Mouse (Mus musculus) forebrain, postnatal 0 days (tissue): ENCODE measurements around the gene Cdcp1. TPM values are rescaled to one million over a fixed set of nuclear protein-coding genes. Genes with fewer than 3 reads are reported as not detected.

Source experiments
- ATAC-seq: fragments of 200-750 bp; cut with Nextera tagmentation; 2 replicates; pipeline ENCODE4 v1.8.0; 2017; ENCODE audit warnings: mild to moderate bottlenecking, moderate library complexity
- DNase-seq: peaks from one replicate; pipeline ENCODE4 v3.0.0-alpha.2; 2015
- H3K27ac ChIP-seq: fragments of 300-500 bp; sonication (generic); 2 replicates; pipeline ENCODE4 v1.5.1; 2014; ENCODE audit warnings: low read depth, mild to moderate bottlenecking, antibody characterized with exemption, low read length, moderate library complexity, mixed read lengths
- H3K27me3 ChIP-seq: fragments of 300-500 bp; sonication (generic); 2 replicates; pipeline ENCODE4 v1.6.1; 2014; ENCODE audit warnings: mild to moderate bottlenecking, low read length, mixed read lengths; ENCODE audit not compliant: insufficient read depth
- H3K36me3 ChIP-seq: fragments of 300-500 bp; sonication (generic); 2 replicates; pipeline ENCODE4 v1.6.1; 2014; ENCODE audit warnings: mild to moderate bottlenecking, moderate library complexity; ENCODE audit not compliant: insufficient read depth
- H3K4me1 ChIP-seq: fragments of 300-500 bp; sonication (generic); 2 replicates; pipeline ENCODE4 v1.6.1; 2014; ENCODE audit warnings: antibody characterized with exemption; ENCODE audit not compliant: insufficient read depth
- H3K4me2 ChIP-seq: fragments of 300-500 bp; sonication (generic); 2 replicates; pipeline ENCODE4 v1.6.1; 2014; ENCODE audit warnings: low read depth, mild to moderate bottlenecking, moderate library complexity
- H3K4me3 ChIP-seq: fragments of 300-500 bp; sonication (generic); 2 replicates; pipeline ENCODE4 v1.5.1; 2014; ENCODE audit warnings: low read depth, low read length, mixed read lengths
- H3K9ac ChIP-seq: fragments of 300-500 bp; sonication (generic); 2 replicates; pipeline ENCODE4 v1.6.1; 2014; ENCODE audit warnings: mild to moderate bottlenecking
- H3K9me3 ChIP-seq: fragments of 300-500 bp; sonication (generic); 2 replicates; pipeline ENCODE4 v1.6.1; 2016; ENCODE audit warnings: low read length
- CTCF ChIP-seq: sonication (generic); IDR thresholded peaks from 2 replicates; pipeline ENCODE4 v1.5.1; 2016; ENCODE audit warnings: antibody characterized with exemption, control low read depth, low read depth
- WGBS: fragments of 180-500 bp; shearing (Covaris S2); extraction: QIAGEN DNeasy Blood & Tissue Kit; methylation state at CpG from one replicate; pipeline ENCODE4 v1.1.7; 2014; 5-methylcytosine and 5-hydroxymethylcytosine counted together
- polyA plus RNA-seq: library from polyadenylated mRNA; unstranded; fragments of >200 nt; fragmentation: Nextera tagmentation; extraction: Ambion mirVana; gene quantifications from 2 replicates; pipeline ENCODE4 v1.2.1, GENCODE M21; 2015
- total RNA-seq: library from RNA; depleted of rRNA; stranded (reverse); fragments of >200 nt; gene quantifications from 2 replicates; pipeline ENCODE4 v1.2.3, GENCODE M21; 2014

Cdcp1 gene
- total and polyA plus RNA-seq, 2 experiments from 2014 or later = 0.16 to 0.48 TPM

- no peak for DNase-seq
- no peaks in the 10 kb centered on the region for H3K9me3 ChIP-seq
- no peaks in the 10 kb centered on the region for H3K4me1 ChIP-seq
- no peak overlapping the region for H3K4me2 ChIP-seq
- TF ChIP-seq CTCF = no peak
- 0 out of 2 replicates have a peak overlapping the region, but pooled peaks have one; percentile 29 for H3K27ac ChIP-seq
- peak; percentile 42; the same call in 1 of the 2 replicates for ATAC-seq
- no peak overlapping the region for H3K9ac ChIP-seq
- H3K36me3 ChIP-seq = peaks cover 56% of the 10 kb centered on the region
- no peak overlapping the region for H3K4me3 ChIP-seq
- WGBS = 76% methylated on average over 5 of the region's 5 CpGs
- H3K27me3 ChIP-seq = no peaks in the 10 kb centered on the region
These were observed 76.9 kb downstream of the Cdcp1 start for GRCm38 (mm10) chr9:123138891-123139474.

- 93% methylated on average over 7 of the region's 7 CpGs for WGBS
- Histone ChIP-seq H3K9ac (no peak overlapping the region), H3K4me1 (no peaks in the 10 kb centered on the region), H3K4me2 (no peak overlapping the region), H3K27me3 (no peaks in the 10 kb centered on the region), H3K36me3 (peaks cover 74% of the 10 kb centered on the region), H3K4me3 (no peak overlapping the region), H3K9me3 (no peaks in the 10 kb centered on the region), H3K27ac (no peak overlapping the region)
- DNase-seq = no peak
- ATAC-seq = no peak
- TF ChIP-seq CTCF = no peak
These were observed 78.7 kb downstream of the Cdcp1 start for GRCm38 (mm10) chr9:123136953-123137682.

- Histone ChIP-seq H3K4me1 (no peaks in the 10 kb centered on the region), H3K4me2 (no peak overlapping the region), H3K27me3 (no peaks in the 10 kb centered on the region), H3K9me3 (no peaks in the 10 kb centered on the region), H3K4me3 (no peak overlapping the region), H3K36me3 (peaks cover 97% of the 10 kb centered on the region), H3K9ac (no peak overlapping the region), H3K27ac (no peak overlapping the region)
- ATAC-seq = no peak
- 90% methylated on average over 3 of the region's 3 CpGs for WGBS
- DNase-seq = no peak
- TF ChIP-seq CTCF = no peak
These were observed 82.8 kb downstream of the Cdcp1 start for GRCm38 (mm10) chr9:123132994-123133393.

- no peak for TF ChIP-seq CTCF
- DNase-seq (no peak), ATAC-seq (no peak)
- H3K36me3 ChIP-seq = peaks cover 68% of the 10 kb centered on the region
- H3K4me2 ChIP-seq = no peak overlapping the region
- H3K27me3 ChIP-seq = no peaks in the 10 kb centered on the region
- H3K9ac ChIP-seq = no peak overlapping the region
- 97% methylated on average over 6 of the region's 6 CpGs for WGBS
- H3K27ac ChIP-seq = no peak overlapping the region
- H3K4me1 ChIP-seq = no peaks in the 10 kb centered on the region
- H3K4me3 ChIP-seq = no peak overlapping the region
- H3K9me3 ChIP-seq = no peaks in the 10 kb centered on the region
These were observed 88.2 kb downstream of the Cdcp1 start for GRCm38 (mm10) chr9:123127663-123128062.

- Histone ChIP-seq H3K9ac (no peak overlapping the region), H3K4me1 (no peaks in the 10 kb centered on the region), H3K27me3 (no peaks in the 10 kb centered on the region), H3K4me2 (no peak overlapping the region), H3K36me3 (peaks cover 64% of the 10 kb centered on the region), H3K4me3 (no peak overlapping the region), H3K27ac (no peak overlapping the region), H3K9me3 (no peaks in the 10 kb centered on the region)
- ATAC-seq (no peak), DNase-seq (no peak)
- WGBS = 95% methylated on average over 2 of the region's 2 CpGs
- no peak for TF ChIP-seq CTCF
These were observed 91.3 kb downstream of the Cdcp1 start for GRCm38 (mm10) chr9:123124413-123124981.

- no peaks in the 10 kb centered on the region for H3K27me3 ChIP-seq
- peak; percentile 77 for TF ChIP-seq CTCF
- ATAC-seq (no peak), DNase-seq (peak; percentile 32)
- H3K4me1 ChIP-seq = no peaks in the 10 kb centered on the region
- 95% methylated on average over 6 of the region's 6 CpGs for WGBS
- H3K4me2 ChIP-seq = no peak overlapping the region
- no peak overlapping the region for H3K27ac ChIP-seq
- H3K4me3 ChIP-seq = no peak overlapping the region
- H3K36me3 ChIP-seq = peaks cover 64% of the 10 kb centered on the region
- no peak overlapping the region for H3K9ac ChIP-seq
- no peaks in the 10 kb centered on the region for H3K9me3 ChIP-seq
These were observed 92.0 kb downstream of the Cdcp1 start for GRCm38 (mm10) chr9:123123571-123124412.
